7 mouse cellular contexts compared by ENCODE assay signal in genomic region chr2:151941269-151941668, GRCm38 (mm10). TPM values are rescaled to one million over a fixed set of nuclear protein-coding genes. Genes with fewer than 3 reads are reported as not detected.
DNase-seq lines count a peak whose midpoint lies in the region.

No protein-coding gene starts in this region.

- peak; percentile 34 for DNase-seq in left cerebral cortex, postnatal 4 days
- DNase-seq in left cerebral cortex, adult 11 months (ENCODE audit: low spot score) = no peak
- DNase-seq in adrenal gland, adult 18-20 months (ENCODE audit: low spot score in 2 of 2) = peak; percentile 51
- peak; percentile 59 to 65 for DNase-seq in heart, postnatal 36 days
- DNase-seq in naive thymus-derived CD4-positive, alpha-beta T cell, adult 2 months (ENCODE audit: low read depth) = peak; percentile 43
- no peak for DNase-seq in T-cell, adult 2 months (ENCODE audit: low spot score)
- no peak for DNase-seq in frontal cortex, adult 2 months (ENCODE audit: extremely low spot score in 1 of 2, low spot score in 1 of 2)

- intact Hi-C loops in left cerebral cortex, postnatal 4 days (cut with DNase I) = no loop called here
- intact Hi-C loops in heart, postnatal 36 days (cut with DNase I) = loop anchor here (1.0 kb wide), 1 partner anchor 53 kb away; no protein-coding TSS in a partner anchor

RNA-seq across cellular contexts. Expression of gene Angpt4, which starts 30.3 kb away (rescaled TPM):
- not detected for total RNA-seq in left cerebral cortex, postnatal 4 days (2021)
- 1 to 10 TPM in 1 of 2 experiments, under 1 TPM in 1; 0.36 to 1.2 TPM for total RNA-seq in adrenal gland, adult 18-20 months (2021)
- under 1 TPM; 0.19 to 0.22 TPM for total RNA-seq in heart, postnatal 36 days (2021)
- 0.26 and 0.32 TPM in 2 replicates for polyA plus RNA-seq in frontal cortex, adult 2 months (2012; rRNA removed)

RNA-seq across cellular contexts. Expression of gene Fam110a, which starts 38.8 kb away (rescaled TPM):
- 10 to 100 TPM; 19.0 to 20.5 TPM for total RNA-seq in left cerebral cortex, postnatal 4 days (2021)
- total RNA-seq in adrenal gland, adult 18-20 months (2021) = 10 to 100 TPM in 1 of 2 experiments, 1 to 10 TPM in 1; 6.6 to 10.3 TPM
- 1 to 10 TPM; 3.4 to 5.7 TPM for total RNA-seq in heart, postnatal 36 days (2021)
- 6.3 and 6.7 TPM in 2 replicates for polyA plus RNA-seq in frontal cortex, adult 2 months (2012; rRNA removed)

RNA-seq across cellular contexts. Expression of gene Slc52a3, which starts 55.0 kb away (rescaled TPM):
- 1 to 10 TPM; 2.2 to 2.5 TPM for total RNA-seq in left cerebral cortex, postnatal 4 days (2021)
- total RNA-seq in adrenal gland, adult 18-20 months (2021) = 1 to 10 TPM; 3.9 to 5.6 TPM
- total RNA-seq in heart, postnatal 36 days (2021) = 1 to 10 TPM; 1.2 to 2.4 TPM
- 3.2 and 3.8 TPM in 2 replicates for polyA plus RNA-seq in frontal cortex, adult 2 months (2012; rRNA removed)

Comparison
In these comparisons a context has a peak if more than half of its experiments do, and no peak if none do; other contexts are left out.
1. DNase-seq: peak in left cerebral cortex, postnatal 4 days (single experiment), adrenal gland, adult 18-20 months (2 of 2), heart, postnatal 36 days (2 of 2) and naive thymus-derived CD4-positive, alpha-beta T cell, adult 2 months (single experiment); none in left cerebral cortex, adult 11 months (single experiment), T-cell, adult 2 months (single experiment) and frontal cortex, adult 2 months (0 of 2).